Mouse (Mus musculus): ENCODE results near the gene Gm4756. TPM values are rescaled to one million over a fixed set of nuclear protein-coding genes. Genes with fewer than 3 reads are reported as not detected.

The Gm4756 gene
- not detected in 4 replicates for total RNA-seq (2023)

DNA sequence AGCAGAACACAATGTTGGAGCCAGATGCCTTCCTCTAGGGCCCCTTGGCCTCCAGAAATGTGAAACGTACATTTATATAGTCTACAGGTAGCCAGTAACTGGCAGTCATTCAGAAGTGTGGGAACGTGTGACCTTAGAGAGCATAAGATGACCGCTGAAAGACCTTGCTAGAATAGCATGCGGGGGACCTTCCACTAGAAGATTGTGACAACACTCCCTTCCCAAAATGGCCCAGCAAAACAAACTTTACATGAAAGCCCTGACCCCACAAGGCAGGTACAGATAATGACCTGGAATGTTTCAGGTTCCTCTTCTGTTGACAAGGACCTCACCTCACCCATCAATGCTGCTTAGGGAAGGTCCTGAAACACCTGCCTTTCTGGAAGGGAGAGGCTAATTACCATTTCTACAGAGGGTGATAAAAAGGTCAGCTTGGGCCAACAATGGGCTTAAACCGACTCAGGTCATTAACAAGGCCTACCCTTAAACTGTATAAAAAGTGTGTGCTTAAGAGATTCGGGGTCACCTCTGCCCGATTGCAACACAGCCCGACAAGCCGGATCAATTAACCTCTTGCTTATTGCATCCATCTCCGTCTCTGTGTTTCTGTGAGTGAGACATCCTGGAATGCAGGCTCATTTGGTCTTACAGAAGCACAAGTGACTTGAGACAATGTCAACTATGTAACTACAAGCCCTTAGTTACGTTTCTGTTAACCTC, at the start of gene Gm4756:
Gene Gm4756, minus strand, starts transcription at position 51 of the 720 bp plus-strand sequence.

DNA sequence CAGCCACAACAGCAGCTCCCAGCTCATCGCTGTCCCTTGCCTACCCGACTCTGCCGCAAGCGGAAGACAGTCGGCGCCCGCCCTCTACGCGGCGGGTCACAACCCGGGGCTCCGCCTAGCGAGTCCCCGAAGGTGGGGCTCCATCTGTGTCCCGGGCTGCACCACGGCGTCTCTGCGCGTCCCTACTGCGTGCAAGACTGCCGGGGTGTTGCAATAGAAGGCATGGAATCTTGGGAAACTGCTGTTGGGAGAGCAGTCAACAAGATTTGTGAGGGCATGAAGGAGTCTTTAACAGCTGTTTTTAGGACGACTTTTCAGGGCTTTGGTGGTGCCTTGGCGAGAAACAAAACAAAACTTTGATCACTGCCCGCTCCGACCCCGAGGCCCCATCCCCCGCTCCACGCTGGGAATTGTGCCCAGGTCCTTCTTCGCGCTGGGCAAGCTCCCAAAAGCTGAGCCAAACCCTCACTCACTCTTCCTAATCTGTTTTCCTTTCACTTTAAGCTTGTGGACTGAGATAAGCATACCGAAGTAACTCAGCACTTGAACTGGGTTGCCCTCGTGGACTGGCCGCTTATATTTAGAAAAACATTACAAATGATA, 15.4 kb upstream of the Gm4756 start, which contains the start of gene Dhrs7:
Gene Dhrs7, minus strand, starts transcription at position 175 of the 603 bp plus-strand sequence.

DNA sequence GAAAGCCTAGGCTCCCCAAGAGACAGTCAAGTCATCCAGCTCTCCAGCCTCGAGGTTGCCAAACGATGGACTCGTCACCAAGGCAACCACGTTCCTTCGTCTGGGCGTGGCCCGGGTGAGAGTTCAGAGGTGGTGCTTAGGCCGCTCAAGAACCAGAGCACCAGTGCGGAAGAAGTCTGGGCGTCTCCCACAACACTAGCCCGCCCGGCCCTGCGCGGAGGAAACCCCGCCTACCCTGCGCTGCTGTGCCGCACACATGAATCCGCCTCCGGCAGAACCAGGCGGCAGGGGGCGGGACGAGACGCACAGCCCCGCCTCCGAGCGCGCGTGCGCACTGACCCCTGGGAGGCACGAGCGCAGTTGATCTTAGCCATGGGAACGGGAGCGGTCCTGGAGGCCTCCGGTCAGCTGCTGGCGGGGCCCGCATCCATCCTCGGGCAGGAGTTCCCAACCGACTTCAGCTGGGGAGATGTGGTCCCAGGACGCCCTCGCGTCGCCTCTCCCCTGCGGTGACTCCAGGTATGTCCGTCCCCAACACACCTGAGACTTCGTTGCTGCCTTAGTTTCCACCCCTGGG, 113.4 kb downstream of the Gm4756 start, which contains the start of gene Pcnx4:
Gene Pcnx4, plus strand, starts transcription at position 363 of the 577 bp plus-strand sequence.

Other genes starting within 250 kb of the Gm4756 start
- gene Rtn1, start 240.6 kb downstream of the Gm4756 start, total RNA-seq (2023): 1.7 to 2.6 TPM (median 2.3 TPM) in 4 replicates
- 0.19 to 0.24 TPM (median 0.22 TPM) in 4 replicates for gene Lrrc9, start 207.8 kb downstream of the Gm4756 start, total RNA-seq (2023)
- gene Pcnx4, start 113.3 kb downstream of the Gm4756 start, total RNA-seq (2023): 2.9 to 4.4 TPM (median 3.0 TPM) in 4 replicates
- gene Dhrs7, start 15.2 kb upstream of the Gm4756 start, total RNA-seq (2023): 16.2 to 19.5 TPM (median 17.6 TPM) in 4 replicates
- gene Ppm1a, start 107.8 kb upstream of the Gm4756 start, total RNA-seq (2023): 132 to 147 TPM (median 134 TPM) in 4 replicates

Measured in B cell, adult 62 days (primary cell).